13 mouse cellular contexts compared by ENCODE assay signal in the genomic region with DNA sequence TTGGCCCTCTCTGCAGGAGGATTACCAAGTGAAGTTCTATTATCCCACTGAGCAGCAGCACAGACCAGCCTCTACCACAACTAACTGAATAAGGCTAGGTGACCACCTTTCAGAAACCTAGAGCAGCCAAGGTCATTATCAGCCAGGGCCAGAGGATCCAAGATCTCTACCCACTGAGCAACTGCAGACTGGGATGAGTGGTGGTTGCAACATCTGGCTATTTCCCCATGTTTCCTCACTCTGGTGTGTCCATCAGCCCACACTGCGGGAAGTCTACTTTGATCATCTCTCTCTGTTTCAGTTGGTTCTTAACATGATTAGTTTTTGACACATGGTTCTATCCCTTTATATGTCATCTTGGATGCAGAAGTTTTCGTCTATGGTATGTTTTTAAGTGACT.
"Had no signal": no experiment of that assay in that cellular context is flagged by ENCODE, and none has a peak within 500 bp of the region (broad histone marks: within the 10 kb centered on the region; RNA-seq: fewer than 3 reads in every experiment).

No protein-coding gene starts in this region.

- ATAC-seq: hindbrain, postnatal 0 days; intestine, embryonic 16.5 days had no signal

- DNase-seq: gastrocnemius, postnatal 14 days; gastrocnemius, postnatal 36 days; heart, adult 18-20 months; heart, postnatal 14 days; heart, postnatal 36 days; kidney, adult 11 months; kidney, adult 2 months; kidney, adult 9 months; kidney, postnatal 14 days; kidney, postnatal 4 days; liver had no signal
